Mouse (Mus musculus) erythroblast, embryonic 14.5 days (primary cell): ENCODE data around the gene Vmn1r31.

Experiments used
- GATA1 ChIP-seq: IDR thresholded peaks from 2 replicates; pipeline ENCODE4 v1.6.1; 2012; ENCODE audit warnings: low read length, inconsistent platforms, mixed read lengths
- TAL1 ChIP-seq: IDR thresholded peaks from 3 replicates; pipeline ENCODE4 v1.6.1; 2012; ENCODE audit warnings: low read length, inconsistent platforms, mixed read lengths

- no peak for TF ChIP-seq TAL1
- TF ChIP-seq GATA1: no peak
Measured at GRCm38 (mm10) chr6:58443285-58443684, 31.8 kb downstream of the Vmn1r31 start, which contains the start of gene Vmn1r30.
